Mouse (Mus musculus): ENCODE data around the gene Emx2. TPM values are rescaled to one million over a fixed set of nuclear protein-coding genes. Genes with fewer than 3 reads are reported as not detected.
A peak's percentile ranks its signal among the peaks of the same experiment; 100 is the strongest.

Emx2 gene
- total and polyA plus RNA-seq, 2 experiments from 2014 or later = 6.6 to 10.5 TPM

- Histone ChIP-seq H3K9ac (replicated peaks; ENCODE audit: low read length, poor library complexity, severe bottlenecking) (no peak overlapping the region), H3K36me3 (ENCODE audit: insufficient read depth, low read length) (no peaks in the 10 kb centered on the region), H3K4me3 (ENCODE audit: low read depth, low read length) (no peak overlapping the region), H3K27me3 (ENCODE audit: insufficient read depth, low read length) (peaks cover 73% of the 10 kb centered on the region), H3K27ac (ENCODE audit: low read depth, low read length) (no peak overlapping the region), H3K9me3 (ENCODE audit: low read length) (no peaks in the 10 kb centered on the region), H3K4me1 (ENCODE audit: insufficient read depth, low read length) (peaks cover 4% of the 10 kb centered on the region; the same call in 1 of the 2 replicates), H3K4me2 (ENCODE audit: low read depth, low read length, poor library complexity, severe bottlenecking) (no peak overlapping the region)
- no peak for TF ChIP-seq CTCF (IDR thresholded peaks at IDR 0.05)
- ATAC-seq (ENCODE audit: low FRiP score) (no peak), DNase-seq (ENCODE audit: low spot score) (no peak)
- WGBS = 16% methylated on average over 2 of the region's 2 CpGs
These were observed 7.1 kb downstream of the Emx2 start for GRCm38 (mm10) chr19:59465281-59465680.

- H3K36me3 ChIP-seq (ENCODE audit: insufficient read depth, low read length) = no peaks in the 10 kb centered on the region
- DNase-seq (ENCODE audit: low spot score) (no peak), ATAC-seq (ENCODE audit: low FRiP score) (no peak)
- H3K4me1 ChIP-seq (ENCODE audit: insufficient read depth, low read length) = peaks cover 5% of the 10 kb centered on the region; the same call in 1 of the 2 replicates
- H3K4me2 ChIP-seq (ENCODE audit: low read depth, low read length, poor library complexity, severe bottlenecking) = no peak overlapping the region
- no peak overlapping the region for H3K9ac ChIP-seq (replicated peaks; ENCODE audit: low read length, poor library complexity, severe bottlenecking)
- WGBS = 9% methylated on average over 10 of the region's 10 CpGs
- no peaks in the 10 kb centered on the region for H3K9me3 ChIP-seq (ENCODE audit: low read length)
- no peak overlapping the region for H3K27ac ChIP-seq (ENCODE audit: low read depth, low read length)
- H3K27me3 ChIP-seq (ENCODE audit: insufficient read depth, low read length) = peaks cover 74% of the 10 kb centered on the region
- TF ChIP-seq CTCF (IDR thresholded peaks at IDR 0.05) = no peak
- H3K4me3 ChIP-seq (ENCODE audit: low read depth, low read length) = no peak overlapping the region
These were observed 7.7 kb downstream of the Emx2 start for GRCm38 (mm10) chr19:59465751-59466410.

- TF ChIP-seq CTCF (IDR thresholded peaks at IDR 0.05) = no peak
- no peak for ATAC-seq (ENCODE audit: low FRiP score)
- H3K27ac ChIP-seq (ENCODE audit: low read depth, low read length) = no peak overlapping the region
- peaks cover 76% of the 10 kb centered on the region for H3K27me3 ChIP-seq (ENCODE audit: insufficient read depth, low read length)
- no peak overlapping the region for H3K4me2 ChIP-seq (ENCODE audit: low read depth, low read length, poor library complexity, severe bottlenecking)
- no peak overlapping the region for H3K4me3 ChIP-seq (ENCODE audit: low read depth, low read length)
- H3K4me1 ChIP-seq (ENCODE audit: insufficient read depth, low read length) = peaks cover 10% of the 10 kb centered on the region; the same call in 1 of the 2 replicates
- 6% methylated on average over 6 of the region's 6 CpGs for WGBS
- H3K9ac ChIP-seq (replicated peaks; ENCODE audit: low read length, poor library complexity, severe bottlenecking) = no peak overlapping the region
- H3K9me3 ChIP-seq (ENCODE audit: low read length) = no peaks in the 10 kb centered on the region
- H3K36me3 ChIP-seq (ENCODE audit: insufficient read depth, low read length) = no peaks in the 10 kb centered on the region
- no peak for DNase-seq (ENCODE audit: low spot score)
These were observed 8.3 kb downstream of the Emx2 start for GRCm38 (mm10) chr19:59466417-59466937.

- no peak for TF ChIP-seq CTCF (IDR thresholded peaks at IDR 0.05)
- Histone ChIP-seq H3K27me3 (ENCODE audit: insufficient read depth, low read length) (peaks cover 78% of the 10 kb centered on the region), H3K36me3 (ENCODE audit: insufficient read depth, low read length) (no peaks in the 10 kb centered on the region), H3K9me3 (ENCODE audit: low read length) (no peaks in the 10 kb centered on the region), H3K27ac (ENCODE audit: low read depth, low read length) (no peak overlapping the region), H3K4me2 (ENCODE audit: low read depth, low read length, poor library complexity, severe bottlenecking) (peak overlapping the region; percentile 21), H3K4me3 (ENCODE audit: low read depth, low read length) (no peak overlapping the region), H3K9ac (replicated peaks; ENCODE audit: low read length, poor library complexity, severe bottlenecking) (no peak overlapping the region; the same call in 1 of the 2 replicates), H3K4me1 (ENCODE audit: insufficient read depth, low read length) (peaks cover 10% of the 10 kb centered on the region; the same call in 1 of the 2 replicates)
- WGBS = 2% methylated on average over 19 of the region's 19 CpGs
- DNase-seq (ENCODE audit: low spot score) = no peak
- no peak for ATAC-seq (ENCODE audit: low FRiP score)
These were observed 8.8 kb downstream of the Emx2 start for GRCm38 (mm10) chr19:59467016-59467412.

- WGBS = 3% methylated on average over 23 of the region's 23 CpGs
- Histone ChIP-seq H3K9me3 (ENCODE audit: low read length) (no peaks in the 10 kb centered on the region), H3K4me3 (ENCODE audit: low read depth, low read length) (no peak overlapping the region), H3K4me1 (ENCODE audit: insufficient read depth, low read length) (peaks cover 10% of the 10 kb centered on the region; the same call in 1 of the 2 replicates), H3K4me2 (ENCODE audit: low read depth, low read length, poor library complexity, severe bottlenecking) (peak overlapping the region; percentile 21), H3K9ac (replicated peaks; ENCODE audit: low read length, poor library complexity, severe bottlenecking) (no peak overlapping the region; the same call in 1 of the 2 replicates), H3K27me3 (ENCODE audit: insufficient read depth, low read length) (peaks cover 78% of the 10 kb centered on the region), H3K36me3 (ENCODE audit: insufficient read depth, low read length) (no peaks in the 10 kb centered on the region), H3K27ac (ENCODE audit: low read depth, low read length) (no peak overlapping the region)
- DNase-seq (ENCODE audit: low spot score) = no peak
- ATAC-seq (ENCODE audit: low FRiP score) = no peak; the same call in 1 of the 2 replicates
- TF ChIP-seq CTCF (IDR thresholded peaks at IDR 0.05) = no peak
These were observed 9.4 kb downstream of the Emx2 start for GRCm38 (mm10) chr19:59467413-59468064.

Data from midbrain, postnatal 0 days (tissue).